ENCODE assay signal across 26 mouse cellular contexts in genomic region chr3:146621966-146622365, GRCm38 (mm10). TPM values are rescaled to one million over a fixed set of nuclear protein-coding genes. Genes with fewer than 3 reads are reported as not detected.
DNase-seq lines count a peak whose midpoint lies in the region; TF ChIP-seq lines count a peak whose summit lies in the region.
"Had no signal": no experiment of that assay in that cellular context is flagged by ENCODE, and none has a peak within 500 bp of the region (broad histone marks: within the 10 kb centered on the region; RNA-seq: fewer than 3 reads in every experiment).

No protein-coding gene starts in this region.

- DNase-seq in frontal cortex, postnatal 36 days (ENCODE audit: low spot score in 2 of 2): peak; percentile 51 to 74
- DNase-seq in frontal cortex, postnatal 14 days (ENCODE audit: low spot score in 2 of 2): no peak
- DNase-seq in right cerebral cortex, adult 18-20 months: peak; percentile 77
- DNase-seq in right cerebral cortex, postnatal 4 days: no peak
- peak; percentile 16 for DNase-seq in right cerebral cortex, postnatal 14 days
- no peak for DNase-seq in layer of hippocampus, adult 11-12 months (ENCODE audit: low spot score)
- no peak for DNase-seq in layer of hippocampus, adult 2 months (ENCODE audit: low spot score in 2 of 2)
- DNase-seq: adrenal gland, postnatal 10 days; cerebellum, adult 9-11 months; heart, postnatal 14 days; kidney, adult 18-20 months; kidney, postnatal 25 days; layer of hippocampus, postnatal 36 days; liver, postnatal 0 days; lung, postnatal 36 days; thymus, postnatal 4 days had no signal

- no peak overlapping the region for H3K27ac ChIP-seq in layer of hippocampus, adult 2 months
- H3K27ac ChIP-seq: hindbrain, embryonic 10.5 days; kidney, embryonic 15.5 days; limb, embryonic 12.5 days; liver, embryonic 12.5 days had no signal

- no peak overlapping the region for H3K4me3 ChIP-seq in layer of hippocampus, adult 2 months
- H3K4me3 ChIP-seq: erythroblast, embryonic 14.5 days; hindbrain, embryonic 10.5 days; kidney, embryonic 15.5 days; limb, embryonic 12.5 days; liver, embryonic 12.5 days had no signal

- TF ChIP-seq CTCF in layer of hippocampus, adult 2 months (conservative IDR thresholded peaks at IDR 0.05): no peak

RNA-seq across cellular contexts. Expression of gene Dnase2b, which starts 6.6 kb away (rescaled TPM):
- not detected for total RNA-seq in layer of hippocampus, adult 2 months (2021)
- total RNA-seq: heart, postnatal 14 days; layer of hippocampus, postnatal 36 days; MEL; neutrophil, adult 5-6 weeks had no signal

RNA-seq across cellular contexts. Expression of gene 4930503B20Rik, which starts 29.2 kb away (rescaled TPM):
- not detected for total RNA-seq in layer of hippocampus, adult 2 months (2021)
- total RNA-seq: adrenal gland, postnatal 10 days; gastrocnemius, adult 8-10 months; layer of hippocampus, postnatal 36 days had no signal

RNA-seq across cellular contexts. Expression of gene Uox, which starts 51.7 kb away (rescaled TPM):
- total RNA-seq in layer of hippocampus, adult 2 months (2021): under 1 TPM in 1 of 2 experiments, not detected in 1; 0.44 TPM
- total RNA-seq: common myeloid progenitor, adult 5-6 weeks; heart, postnatal 14 days; megakaryocyte, adult 5-6 weeks; MEL; neutrophil, adult 5-6 weeks had no signal

Comparison
In these comparisons a context has a peak if more than half of its experiments do, and no peak if none do; other contexts are left out.
1. DNase-seq: peak in frontal cortex, postnatal 36 days (2 of 2), right cerebral cortex, adult 18-20 months (single experiment) and right cerebral cortex, postnatal 14 days (single experiment); none in frontal cortex, postnatal 14 days (0 of 2), right cerebral cortex, postnatal 4 days (single experiment), layer of hippocampus, adult 11-12 months (single experiment) and layer of hippocampus, adult 2 months (0 of 2).